Mouse (Mus musculus): ENCODE results near the gene Arpp21. TPM values are rescaled to one million over a fixed set of nuclear protein-coding genes. Genes with fewer than 3 reads are reported as not detected.
"Not testable (repeated sequence)": the region's sequence is repeated elsewhere in the genome, so short reads cannot be mapped to it uniquely, and the experiment has no call there.

Gene Arpp21
- total RNA-seq, 4 experiments from 2014 or later = 4.6 to 6.0 (median 5.1) TPM

- DNase-seq (ENCODE audit: low spot score in 2 of 2) = no peak
These were observed 132.9 kb downstream of the Arpp21 start for GRCm38 (mm10) chr9:112102852-112103192.

- no peak for DNase-seq (ENCODE audit: low spot score in 2 of 2)
These were observed 133.4 kb downstream of the Arpp21 start for GRCm38 (mm10) chr9:112102155-112102851.

DNA sequence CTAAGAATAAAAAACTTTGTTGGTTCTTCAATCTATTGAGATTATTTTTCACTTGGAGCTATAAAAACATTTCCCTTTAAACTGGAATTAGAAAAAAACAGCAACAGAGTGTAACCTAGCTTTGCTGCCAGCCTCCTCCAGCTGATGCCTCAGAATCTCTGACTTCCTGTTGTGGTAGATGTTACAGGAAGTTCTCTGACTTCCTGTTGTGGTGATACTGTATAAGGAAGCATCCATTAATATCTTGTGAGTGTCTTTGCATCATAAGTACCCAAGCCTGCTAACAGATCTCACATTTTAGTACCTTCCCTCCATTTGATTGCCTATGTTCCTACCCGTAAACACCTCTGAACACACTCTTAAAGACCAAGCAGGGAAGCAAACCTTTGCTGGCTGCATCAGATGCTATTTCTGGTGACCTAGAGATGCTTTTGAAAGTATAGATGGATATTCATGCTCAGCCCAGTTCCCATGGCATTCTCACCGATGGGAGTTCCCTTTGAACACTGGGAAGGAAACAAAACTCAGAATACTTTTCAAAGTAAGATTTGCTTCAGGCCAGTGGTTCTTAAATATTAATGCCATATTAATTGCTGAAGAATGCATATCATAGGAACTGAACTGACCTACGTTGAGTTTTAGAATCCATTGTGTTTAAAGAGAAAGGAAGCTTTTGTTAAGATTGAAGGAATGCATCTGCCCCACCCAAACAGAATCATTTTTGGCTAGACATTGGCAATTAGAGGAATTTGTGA lies 134.7 kb downstream of the Arpp21 start:
- DNase-seq (ENCODE audit: low spot score in 2 of 2) = no peak

GRCm38 (mm10) chr9:112098267-112098666 lies 137.5 kb downstream of the Arpp21 start:
- no peak for DNase-seq (ENCODE audit: low spot score in 2 of 2)

GRCm38 (mm10) chr9:112095708-112096107 lies 140.0 kb downstream of the Arpp21 start:
- DNase-seq (ENCODE audit: low spot score in 2 of 2) = no peak

DNA sequence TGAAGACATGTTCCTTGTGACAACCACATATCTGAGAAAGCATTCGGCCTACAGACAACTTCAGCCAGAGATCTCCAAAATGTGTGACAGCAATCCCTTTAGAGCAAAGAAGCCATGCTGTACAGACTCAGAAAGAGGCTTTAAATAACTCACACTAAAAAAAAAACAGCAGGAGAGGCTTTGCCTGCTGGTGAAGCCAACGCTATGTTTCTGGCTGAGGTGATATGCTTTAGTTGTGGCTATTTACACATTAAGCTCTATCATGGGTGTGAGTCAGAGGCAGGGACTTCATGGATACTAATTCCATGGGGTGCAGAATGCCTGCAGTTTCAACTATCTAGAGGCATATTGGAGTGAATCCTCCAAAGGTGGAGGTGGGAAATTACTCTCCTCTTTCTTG lies 140.5 kb downstream of the Arpp21 start:
- no peak for DNase-seq (ENCODE audit: low spot score in 2 of 2)

- DNase-seq (ENCODE audit: low spot score in 2 of 2) = no peak
These were observed 156.8 kb downstream of the Arpp21 start for GRCm38 (mm10) chr9:112078903-112079302.

GRCm38 (mm10) chr9:112078453-112078852 lies 157.3 kb downstream of the Arpp21 start:
- DNase-seq (ENCODE audit: low spot score in 2 of 2) = no peak

DNA sequence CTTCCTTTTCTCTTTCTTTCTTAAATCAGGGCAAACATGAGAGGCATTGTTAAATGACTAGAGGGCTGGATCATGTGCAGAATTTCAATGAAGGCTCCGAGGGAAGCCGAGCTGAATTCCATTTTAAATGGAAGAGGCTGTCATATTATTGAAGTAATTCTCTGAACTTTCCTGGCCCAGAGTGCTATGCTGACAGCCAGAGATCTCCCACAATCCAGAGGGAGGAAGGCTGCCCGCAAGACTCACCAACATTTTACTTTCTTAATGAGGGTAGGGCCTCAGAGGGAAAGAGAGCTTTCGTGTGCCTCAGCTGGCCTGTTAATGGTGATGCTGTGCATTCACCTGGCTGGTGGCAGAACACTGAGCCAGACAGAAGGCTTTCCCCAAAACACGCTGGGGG lies 160.5 kb downstream of the Arpp21 start:
- DNase-seq (ENCODE audit: low spot score in 2 of 2) = no peak

DNA sequence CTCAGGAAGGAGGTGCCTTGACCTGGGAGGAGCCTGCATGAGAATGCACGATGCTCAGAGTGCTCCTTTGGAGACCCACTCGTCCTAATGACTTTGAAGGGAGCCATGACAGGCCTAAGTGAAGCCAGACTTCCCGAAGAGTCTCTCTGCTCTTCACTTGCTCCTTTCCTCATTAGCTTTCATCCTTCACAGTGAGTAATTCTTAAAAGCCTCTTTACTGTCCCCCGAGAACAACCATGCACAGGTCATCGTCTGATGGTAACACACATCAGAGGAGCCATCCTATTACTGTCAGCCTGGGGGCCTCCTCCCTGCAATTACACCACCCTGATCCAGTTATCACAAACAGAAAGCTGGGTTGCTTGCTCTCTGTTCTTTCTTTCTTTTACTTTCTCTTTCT lies 160.9 kb downstream of the Arpp21 start:
- no peak for DNase-seq (ENCODE audit: low spot score in 2 of 2)

DNA sequence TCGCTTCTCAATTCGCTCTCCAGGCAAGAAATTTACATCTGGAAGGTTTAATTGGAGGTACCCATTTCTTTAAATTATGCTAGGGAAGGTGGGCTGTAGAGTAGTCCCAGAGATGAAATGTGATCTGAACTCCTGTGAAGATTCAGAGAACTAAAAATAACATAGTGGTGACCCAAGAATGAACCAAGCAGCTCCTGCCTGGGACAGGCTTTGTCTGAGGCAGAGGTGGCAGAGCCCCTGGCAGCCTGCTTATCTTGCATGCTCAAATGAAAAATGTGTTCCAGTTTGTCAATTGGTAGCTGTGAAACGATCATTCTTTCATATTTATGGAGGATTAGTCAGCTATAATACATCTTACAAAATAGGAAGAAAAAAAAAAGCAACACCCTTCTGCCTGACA lies 164.4 kb downstream of the Arpp21 start:
- no peak for DNase-seq (ENCODE audit: low spot score in 2 of 2)

DNA sequence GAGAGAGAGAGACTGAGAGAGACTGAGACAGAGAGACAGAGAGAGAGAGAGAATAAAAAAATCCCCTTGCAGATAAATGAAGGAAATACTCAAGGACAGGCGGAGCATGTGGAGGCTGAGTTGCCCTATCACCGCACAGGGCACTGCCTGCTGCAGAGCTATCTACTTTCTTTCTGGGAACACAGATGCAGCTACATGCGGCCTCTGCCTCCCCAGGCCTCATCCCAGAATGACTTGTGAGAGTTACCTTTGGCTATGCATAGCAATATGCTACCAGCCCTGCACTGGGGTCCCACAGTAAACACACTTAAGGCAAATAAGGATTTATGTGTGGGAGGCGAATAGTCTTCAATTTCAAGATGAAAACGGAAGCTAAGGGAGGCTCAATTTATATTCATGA lies 164.8 kb downstream of the Arpp21 start:
- DNase-seq (ENCODE audit: low spot score in 2 of 2) = no peak

- no peak for DNase-seq (ENCODE audit: low spot score in 2 of 2)
These were observed 167.5 kb downstream of the Arpp21 start for GRCm38 (mm10) chr9:112068250-112068649.

- DNase-seq (ENCODE audit: low spot score in 2 of 2) = no peak
These were observed 174.9 kb downstream of the Arpp21 start for GRCm38 (mm10) chr9:112060696-112061425.

DNA sequence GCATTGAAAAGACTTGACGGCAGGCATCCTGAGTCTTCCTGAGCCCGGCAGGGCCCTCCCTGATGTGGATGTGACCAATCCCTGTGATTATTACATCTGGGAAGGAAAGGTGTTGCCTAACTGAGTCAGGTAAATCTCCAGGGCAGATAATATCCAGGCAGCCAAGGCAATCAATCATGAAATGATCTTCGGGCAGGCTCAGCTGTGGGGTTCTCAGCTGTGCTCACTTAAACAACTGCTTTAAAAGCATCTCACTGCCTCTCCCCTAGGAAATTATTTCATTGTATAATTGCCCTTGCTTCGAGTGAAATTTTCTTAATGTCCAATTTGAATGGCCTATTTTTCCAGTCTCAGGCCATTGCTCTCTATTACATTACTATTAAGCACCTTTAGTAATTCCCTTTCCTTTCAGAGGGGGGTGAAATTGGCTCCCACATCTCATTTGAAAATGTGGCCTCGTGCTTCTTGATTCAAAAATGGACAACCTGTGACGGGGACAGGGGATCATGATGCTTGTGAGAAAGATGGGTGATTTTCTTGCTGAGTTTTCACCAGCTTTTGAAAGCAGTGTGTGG lies 180.8 kb downstream of the Arpp21 start:
- DNase-seq (ENCODE audit: low spot score in 2 of 2) = no peak

DNA sequence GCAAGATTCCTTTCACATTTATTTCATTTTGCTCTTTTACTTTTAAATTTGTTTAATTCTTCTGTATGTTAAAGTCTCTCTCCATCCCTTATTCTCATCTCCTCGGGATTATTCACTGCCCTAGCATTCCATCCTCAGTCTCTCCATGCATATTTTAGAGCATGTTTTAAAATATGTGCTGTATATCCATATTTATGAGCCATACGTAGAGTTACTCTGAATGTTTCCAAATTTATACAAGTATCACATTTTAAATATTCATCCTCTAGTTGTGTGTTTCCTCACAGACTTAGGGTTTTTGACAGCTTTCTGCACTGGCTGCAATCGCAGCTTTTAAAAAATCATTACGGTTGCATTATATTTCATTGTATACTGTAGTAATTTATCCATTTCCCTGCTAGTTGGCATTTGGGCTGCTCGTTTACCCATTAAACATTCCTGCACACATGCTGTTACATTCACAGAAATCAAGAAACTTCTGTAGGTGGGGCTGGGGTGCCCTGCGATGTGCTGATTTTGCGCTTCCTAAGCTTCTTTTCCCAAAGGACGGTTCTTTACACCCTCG lies 187.8 kb downstream of the Arpp21 start:
- DNase-seq (ENCODE audit: low spot score in 2 of 2) = no peak

GRCm38 (mm10) chr9:112040566-112040965 lies 195.2 kb downstream of the Arpp21 start:
- no peak for DNase-seq (ENCODE audit: low spot score in 2 of 2)

DNA sequence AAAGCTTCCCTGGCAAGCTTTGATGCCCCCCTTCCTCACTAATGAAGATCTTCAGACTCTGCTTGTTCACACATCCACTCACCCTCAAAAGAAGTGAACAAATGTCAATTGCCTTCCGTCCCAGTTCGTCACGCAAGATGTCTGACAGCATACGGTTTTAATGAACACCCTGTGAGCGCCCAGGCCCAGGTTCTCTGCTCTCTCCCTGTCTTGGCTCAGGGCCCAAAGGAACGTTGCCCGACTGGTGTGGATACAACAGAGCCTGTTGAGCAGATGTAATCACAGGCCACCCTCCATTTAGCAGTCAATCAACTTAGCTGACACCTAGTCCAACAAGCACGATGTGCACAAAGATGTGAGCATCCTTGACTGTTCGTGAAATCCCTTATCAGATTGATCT lies 198.0 kb downstream of the Arpp21 start:
- DNase-seq (ENCODE audit: low spot score in 2 of 2) = no peak

DNA sequence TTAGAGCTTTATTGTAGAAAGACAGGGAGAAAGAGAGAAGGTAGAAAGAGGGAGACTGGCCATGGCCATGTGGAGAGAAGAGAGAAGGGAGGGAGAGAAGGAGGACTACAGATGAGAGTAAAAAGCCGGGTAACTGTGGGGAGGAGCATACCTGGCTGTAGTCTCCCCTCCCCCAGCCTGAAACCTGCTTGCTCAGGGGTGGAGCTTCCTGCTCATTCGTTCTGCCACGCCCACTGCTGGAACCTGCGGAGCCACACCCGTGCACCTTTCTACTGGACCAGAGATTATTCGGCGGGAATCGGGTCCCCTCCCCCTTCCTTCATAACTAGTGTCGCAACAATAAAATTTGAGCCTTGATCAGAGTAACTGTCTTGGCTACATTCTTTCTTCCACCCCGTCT lies 201.9 kb downstream of the Arpp21 start:
- not testable (repeated sequence) for DNase-seq (ENCODE audit: low spot score in 2 of 2)

- no peak for DNase-seq (ENCODE audit: low spot score in 2 of 2)
These were observed 203.6 kb downstream of the Arpp21 start for GRCm38 (mm10) chr9:112032169-112032568.

DNA sequence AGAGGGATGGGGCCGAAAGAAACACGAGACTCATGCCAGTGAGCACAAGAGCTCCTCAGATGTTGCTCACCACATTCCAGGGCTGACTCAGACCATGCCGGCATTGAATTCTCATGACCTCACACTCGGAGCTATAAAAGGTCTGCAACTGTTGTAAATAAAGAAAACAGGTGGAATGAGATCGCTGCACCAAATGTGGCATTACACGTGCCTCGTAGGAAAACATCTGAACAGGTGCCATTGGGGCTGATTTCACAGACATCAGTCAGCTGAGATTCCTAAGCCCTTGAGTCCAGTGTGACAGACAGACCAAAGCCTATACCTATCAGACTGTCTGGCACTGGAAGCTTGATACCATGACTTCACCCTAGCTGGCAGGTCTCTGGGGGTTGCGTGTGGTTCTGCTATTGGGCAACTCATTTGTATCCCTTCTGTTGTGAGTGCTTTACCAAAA lies 212.1 kb downstream of the Arpp21 start:
- no peak for DNase-seq (ENCODE audit: low spot score in 2 of 2)

DNA sequence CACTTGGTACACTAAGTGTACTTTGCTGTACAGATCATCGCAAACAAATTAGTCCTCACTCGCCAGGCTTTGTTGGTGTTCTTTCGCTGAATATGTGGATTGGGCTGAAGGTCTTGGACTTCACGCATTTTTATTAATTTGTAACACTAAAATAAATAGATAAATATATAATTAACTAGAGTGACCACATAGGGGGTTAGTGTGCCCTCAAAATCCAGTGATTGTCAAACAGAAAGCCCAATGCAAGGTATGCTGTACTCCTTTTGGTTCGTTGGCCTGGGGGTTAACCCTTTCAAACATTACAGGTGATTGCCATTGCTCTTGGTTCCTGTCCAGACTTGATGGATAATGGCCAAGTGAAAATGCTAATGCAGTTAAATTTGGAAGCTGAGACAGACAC lies 212.6 kb downstream of the Arpp21 start:
- DNase-seq (ENCODE audit: low spot score in 2 of 2) = no peak

Measured in gastrocnemius, adult 8-10 months (tissue).